23 mouse cellular contexts compared by ENCODE assay signal in the genomic region with DNA sequence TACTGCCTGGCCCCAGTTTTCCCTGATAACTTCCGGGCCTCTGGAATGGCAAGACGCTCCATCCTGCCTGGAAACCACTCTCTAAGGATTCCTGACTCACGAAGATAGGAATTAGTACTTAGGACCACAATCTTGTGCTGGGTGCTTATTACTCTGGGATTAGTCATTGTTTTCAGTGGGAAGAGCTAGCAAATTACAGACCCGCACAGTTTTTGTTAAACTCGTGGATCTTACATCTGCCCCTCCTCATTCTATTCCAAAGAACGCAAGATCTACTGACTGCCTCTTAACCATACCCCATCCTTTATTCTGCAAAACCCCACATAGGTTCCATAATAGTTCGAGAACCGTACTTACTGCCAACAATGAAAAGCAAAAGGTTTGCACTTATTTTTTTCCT. TPM values are rescaled to one million over a fixed set of nuclear protein-coding genes. Genes with fewer than 3 reads are reported as not detected.
DNase-seq lines count a peak whose midpoint lies in the region; TF ChIP-seq lines count a peak whose summit lies in the region.
"Had no signal": no experiment of that assay in that cellular context is flagged by ENCODE, and none has a peak within 500 bp of the region (broad histone marks: within the 10 kb centered on the region; RNA-seq: fewer than 3 reads in every experiment).

No protein-coding gene starts in this region.

- no peak for TF ChIP-seq POLR2A in myocyte (IDR thresholded peaks at IDR 0.05; ENCODE audit: insufficient read length, low read depth)

- no peaks in the 10 kb centered on the region for H3K79me2 ChIP-seq in myocyte (ENCODE audit: control insufficient read depth, insufficient read depth)

- no peaks in the 10 kb centered on the region for H3K36me3 ChIP-seq in myocyte (ENCODE audit: control insufficient read depth, insufficient read depth)
- H3K36me3 ChIP-seq: embryonic facial prominence, embryonic 13.5 days; embryonic facial prominence, embryonic 15.5 days; forebrain, embryonic 10.5 days; forebrain, embryonic 12.5 days; G1E had no signal

- no peak overlapping the region for H3K4me3 ChIP-seq in myocyte
- H3K4me3 ChIP-seq: embryonic facial prominence, embryonic 13.5 days; embryonic facial prominence, embryonic 15.5 days; erythroblast, embryonic 14.5 days; forebrain, embryonic 10.5 days; forebrain, embryonic 12.5 days had no signal

- H3K4me2 ChIP-seq in myocyte (ENCODE audit: low read depth) = peak overlapping the region; percentile 30
- H3K4me2 ChIP-seq: embryonic facial prominence, embryonic 13.5 days; embryonic facial prominence, embryonic 15.5 days; forebrain, embryonic 12.5 days had no signal

- DNase-seq in 3T3-L1 (ENCODE audit: low read depth, low spot score) (peak; percentile 50), NIH3T3 (ENCODE audit: low read depth) (peak; percentile 29)
- DNase-seq in ovary, postnatal 14 days (ENCODE audit: low spot score) = no peak
- DNase-seq in lung, postnatal 14 days = no peak
- no peak for DNase-seq in gastrocnemius, adult 8-10 months (ENCODE audit: low spot score in 2 of 2)
- DNase-seq: adrenal gland, adult 2 months; adrenal gland, postnatal 10 days; adrenal gland, postnatal 25 days; cerebellum, adult 11-12 months; cerebellum, adult 2 months; cerebellum, adult 9-11 months; cerebellum, postnatal 14 days; cerebellum, postnatal 36 days; embryo, embryonic 11 days had no signal

- no peak overlapping the region for H3ac ChIP-seq in myocyte (ENCODE audit: control insufficient read depth, insufficient read length)

- H3K27me3 ChIP-seq in myocyte (ENCODE audit: control insufficient read depth, insufficient read depth, insufficient read length) = no peaks in the 10 kb centered on the region
- H3K27me3 ChIP-seq: CH12.LX; embryonic facial prominence, embryonic 13.5 days; embryonic facial prominence, embryonic 15.5 days; forebrain, embryonic 12.5 days had no signal

TF ChIP-seq in myocyte, 11 proteins besides CTCF, POLR2A, EP300 and RAD21:
- TF ChIP-seq POLR2AphosphoS2 (IDR thresholded peaks at IDR 0.05; ENCODE audit: insufficient read length, low read depth) (no peak), MYOD1 (IDR thresholded peaks at IDR 0.05; ENCODE audit: control insufficient read depth in 1 of 3, insufficient read length in 2 of 3, low read depth in 2 of 3) (no peak), CEBPB (IDR thresholded peaks at IDR 0.05; ENCODE audit: insufficient read depth, poor library complexity, severe bottlenecking) (no peak), E2F4 (IDR thresholded peaks at IDR 0.05; ENCODE audit: insufficient read depth) (no peak), USF1 (IDR thresholded peaks at IDR 0.05; ENCODE audit: low read depth) (no peak), SRF (IDR thresholded peaks at IDR 0.05; ENCODE audit: control insufficient read depth, insufficient read length, low read depth) (no peak), MYOG (IDR thresholded peaks at IDR 0.05; ENCODE audit: control insufficient read depth in 1 of 3, insufficient read depth in 1 of 3, insufficient read length in 2 of 3, low read depth in 2 of 3) (no peak), MAX (IDR thresholded peaks at IDR 0.05; ENCODE audit: low read depth) (no peak), REST (IDR thresholded peaks at IDR 0.05; ENCODE audit: insufficient read depth, insufficient read length) (no peak), TCF12 (IDR thresholded peaks at IDR 0.05; ENCODE audit: insufficient read depth, poor library complexity, severe bottlenecking) (no peak)

RNA-seq across cellular contexts. Expression of a gene that starts 45.6 kb away (rescaled TPM):
- polyA plus RNA-seq in myocyte (2012; fragmentation: generic; extraction: Trizol) = 0.04 TPM
- total RNA-seq in gastrocnemius, adult 8-10 months (2022) = not detected
- total RNA-seq: adrenal gland, adult 2 months; adrenal gland, postnatal 25 days; adrenal gland, postnatal 4 days; CH12.LX had no signal
- polyA plus RNA-seq: adrenal gland, adult 2 months; erythroblast, embryonic 14.5 days; G1E had no signal

RNA-seq across cellular contexts. Expression of a gene that starts 56.9 kb away (rescaled TPM):
- 12.6 TPM for polyA plus RNA-seq in myocyte (2012; fragmentation: generic; extraction: Trizol)
- 1 to 10 TPM in 2 of 4 experiments, under 1 TPM in 2; 0.48 to 2.3 (median 1.0) TPM for total RNA-seq in gastrocnemius, adult 8-10 months (2022)

Comparison
In these comparisons a context has a peak if more than half of its experiments do, and no peak if none do; other contexts are left out.
1. DNase-seq: peak in 3T3-L1 (single experiment) and NIH3T3 (single experiment); none in ovary, postnatal 14 days (single experiment), lung, postnatal 14 days (single experiment) and gastrocnemius, adult 8-10 months (0 of 2).